Mouse (Mus musculus): ENCODE data around the gene E130116L18Rik.
"Not testable (repeated sequence)": the region's sequence is repeated elsewhere in the genome, so short reads cannot be mapped to it uniquely, and the experiment has no call there.

E130116L18Rik gene

DNA sequence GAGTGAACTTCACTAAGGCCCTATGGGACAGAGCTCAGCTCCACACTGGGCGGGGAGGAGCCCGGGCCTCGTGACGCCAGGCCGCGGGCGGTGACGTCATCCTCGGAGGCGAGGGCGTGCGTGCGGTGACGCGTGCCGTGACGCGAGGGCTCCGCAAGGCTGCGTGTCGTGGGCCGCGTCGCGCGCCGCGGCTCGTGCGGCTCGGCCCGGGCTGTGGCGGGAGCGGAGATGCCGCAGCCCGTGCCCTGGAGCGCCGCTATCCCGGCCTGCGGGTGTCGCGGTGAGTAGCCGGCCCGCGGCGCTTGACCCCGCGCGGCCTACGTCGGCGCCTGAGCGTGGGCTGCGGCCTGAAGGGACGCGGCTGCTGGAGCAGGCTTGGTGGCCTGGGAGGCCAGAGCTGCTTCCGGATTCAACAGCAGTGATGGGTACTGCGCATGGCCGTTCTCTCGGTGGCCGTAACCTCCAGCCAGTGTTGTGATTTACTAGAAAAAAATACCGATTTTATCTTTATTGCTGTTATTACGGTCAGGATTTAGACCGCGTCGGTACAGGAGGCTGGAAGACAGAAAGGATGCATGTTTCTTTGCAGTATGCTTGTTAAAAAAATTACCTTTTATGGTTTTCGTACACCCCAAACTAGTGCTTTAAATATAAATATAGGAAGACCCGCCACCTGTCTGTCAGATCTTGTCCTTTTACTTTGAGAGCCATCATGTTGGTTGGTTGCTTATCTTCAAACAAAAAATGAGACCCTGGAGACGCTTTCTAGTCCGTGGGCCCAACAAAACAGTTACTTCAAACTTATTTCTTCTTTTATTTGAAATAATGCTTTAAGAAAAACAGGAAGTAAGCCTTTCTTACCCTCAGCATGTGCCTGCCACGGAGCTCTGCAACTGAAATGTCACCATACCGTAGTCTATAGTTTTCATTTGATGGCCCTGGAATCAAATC lies at the start of gene E130116L18Rik:
Gene E130116L18Rik (minus strand): TSS at position 402 of the 951 bp plus-strand sequence.
- peak; percentile 71 to 84 for DNase-seq (ENCODE audit: low spot score in 2 of 2)

DNA sequence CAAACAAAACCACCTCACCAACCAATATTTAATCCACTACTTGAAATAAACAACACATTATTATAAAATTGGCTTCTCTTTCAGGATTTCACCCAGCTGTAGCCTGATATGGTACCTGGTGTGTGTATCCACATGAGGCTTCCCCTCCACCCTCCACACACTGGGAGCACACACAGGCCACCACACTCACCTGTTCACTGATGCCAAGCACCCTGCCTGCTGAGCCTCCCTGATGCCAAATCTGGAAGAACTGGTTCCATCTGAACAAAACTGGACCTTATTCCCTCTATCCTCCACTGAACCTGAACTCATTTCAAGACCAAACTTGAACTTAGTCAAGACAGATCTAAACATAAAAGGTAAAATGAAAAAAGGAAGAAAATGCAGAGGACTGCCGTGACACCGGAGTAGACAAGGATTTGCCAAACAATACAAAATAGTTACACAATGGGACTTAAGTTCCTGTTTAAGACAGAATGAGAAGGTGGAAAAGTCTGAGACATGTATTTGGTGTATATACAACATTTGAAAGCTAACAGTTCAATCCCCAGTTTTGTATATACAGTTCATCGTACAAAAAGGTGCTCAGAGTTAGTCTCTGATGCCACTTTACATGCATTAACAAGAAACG lies 45.4 kb upstream of the E130116L18Rik start:
- no peak for DNase-seq (ENCODE audit: low spot score in 2 of 2)

DNA sequence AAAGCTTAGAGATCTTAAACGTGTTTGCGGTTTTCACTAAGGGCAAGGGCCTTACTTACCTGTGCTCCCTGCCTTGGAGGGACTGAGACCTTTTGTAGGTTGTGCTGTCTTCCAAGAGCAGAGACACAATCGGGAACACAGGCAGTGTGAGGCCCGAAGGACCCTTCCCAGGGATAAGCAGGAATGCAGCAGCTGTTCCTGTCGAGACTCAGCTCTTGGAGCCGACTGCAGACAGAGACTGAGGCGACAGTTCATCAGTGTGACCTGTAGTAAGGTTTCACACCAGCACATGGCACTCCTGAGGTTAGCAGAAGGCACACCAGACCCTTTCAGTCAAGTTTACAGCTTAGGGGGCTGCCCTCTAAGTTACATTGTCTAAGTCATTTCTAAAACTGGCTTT lies 39.3 kb upstream of the E130116L18Rik start:
- no peak for DNase-seq (ENCODE audit: low spot score in 2 of 2)

DNA sequence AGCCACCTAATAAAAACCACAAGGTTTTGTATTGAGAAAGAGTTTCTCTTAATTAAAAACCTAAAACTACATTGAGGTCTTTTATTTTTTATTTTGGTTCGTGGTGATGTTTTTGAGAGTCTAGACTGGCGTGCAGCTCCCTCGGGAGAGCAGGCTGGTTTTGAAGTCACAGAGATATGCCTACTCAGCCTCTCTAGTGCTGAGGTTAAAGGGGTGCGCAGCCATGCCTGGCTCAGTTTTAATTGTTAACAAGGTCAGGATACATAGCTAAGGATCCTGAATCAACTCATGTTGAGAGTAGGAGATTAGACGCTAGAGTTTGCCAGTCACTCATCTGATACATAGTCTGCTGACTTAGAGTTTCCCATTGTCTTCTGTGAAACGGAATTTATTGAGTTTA lies 38.5 kb upstream of the E130116L18Rik start:
- no peak for DNase-seq (ENCODE audit: low spot score in 2 of 2)

DNA sequence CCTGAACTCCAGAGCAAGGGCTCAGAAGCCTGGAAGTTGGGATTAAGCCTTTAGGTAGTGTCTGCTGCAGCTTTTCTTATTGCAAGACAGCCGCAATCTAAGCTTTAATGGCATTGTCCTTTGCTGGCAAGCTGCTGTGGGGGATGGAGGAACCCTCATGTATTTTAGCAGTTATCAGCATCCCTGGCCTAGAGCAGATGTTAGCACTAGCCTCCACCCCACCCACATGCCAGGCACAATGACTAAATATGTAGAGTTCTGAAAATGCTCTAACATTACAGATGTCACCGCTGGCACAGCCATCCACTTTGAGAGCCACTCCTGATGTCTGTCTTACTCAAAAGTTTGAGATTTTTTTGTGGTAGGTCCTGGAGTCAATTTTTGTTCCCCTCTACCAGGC lies 33.7 kb upstream of the E130116L18Rik start:
- peak in 1 of 2 experiments; percentile 30 for DNase-seq (ENCODE audit: low spot score in 2 of 2)

DNA sequence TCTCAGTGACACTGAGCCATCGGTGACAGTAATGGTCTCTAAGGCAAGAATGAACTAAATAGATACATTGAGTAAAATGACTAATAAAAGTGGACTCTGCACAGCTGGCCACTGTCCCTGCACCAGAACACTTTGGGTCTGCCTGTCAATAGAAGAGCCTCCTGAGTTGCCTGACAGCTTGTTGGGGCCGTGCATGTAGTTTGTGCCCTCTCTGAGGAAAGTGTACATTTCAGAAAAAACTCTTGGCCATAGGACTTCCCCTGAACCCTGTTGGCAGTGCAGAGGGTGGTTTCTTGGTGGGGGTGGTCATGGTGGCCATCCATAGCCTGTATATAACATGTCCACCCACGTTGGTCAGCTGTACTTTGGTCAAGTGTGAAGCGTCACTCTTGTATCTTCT lies 31.5 kb upstream of the E130116L18Rik start:
- no peak for DNase-seq (ENCODE audit: low spot score in 2 of 2)

DNA sequence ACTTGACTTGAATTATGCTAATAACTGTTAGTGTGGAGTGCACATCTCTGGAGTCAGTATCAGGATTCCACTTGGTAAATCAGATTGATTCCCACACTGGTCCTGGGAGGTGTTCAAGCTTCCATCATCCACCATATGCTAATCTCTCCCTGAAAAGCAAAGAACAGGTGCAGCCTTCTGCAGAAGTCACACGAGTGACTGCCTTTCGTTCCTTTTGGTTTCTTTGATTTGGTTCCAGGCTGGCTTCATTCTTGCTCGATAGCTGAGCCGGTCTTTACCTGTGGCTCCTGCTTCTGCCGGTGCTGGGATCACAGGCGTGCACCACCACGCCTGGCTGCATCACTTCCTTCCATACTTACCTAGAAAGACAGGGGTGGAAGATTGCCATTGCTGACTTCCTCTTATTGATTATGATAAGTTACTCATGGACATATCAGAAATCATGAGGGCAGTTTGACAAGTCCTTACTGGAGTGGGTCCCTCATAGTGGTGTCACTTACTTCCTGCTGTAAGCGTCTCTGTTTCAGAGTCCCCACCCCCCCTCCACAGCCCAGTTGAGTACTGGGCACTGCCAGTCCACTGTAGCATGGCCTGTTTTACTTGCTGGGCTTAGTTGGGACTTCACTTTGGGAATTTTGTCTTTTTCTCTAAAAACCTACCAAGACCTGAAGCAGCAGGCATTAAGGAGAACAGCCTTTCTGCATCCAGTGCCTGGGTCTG lies 30.0 kb upstream of the E130116L18Rik start:
- DNase-seq (ENCODE audit: low spot score in 2 of 2), result no peak

DNA sequence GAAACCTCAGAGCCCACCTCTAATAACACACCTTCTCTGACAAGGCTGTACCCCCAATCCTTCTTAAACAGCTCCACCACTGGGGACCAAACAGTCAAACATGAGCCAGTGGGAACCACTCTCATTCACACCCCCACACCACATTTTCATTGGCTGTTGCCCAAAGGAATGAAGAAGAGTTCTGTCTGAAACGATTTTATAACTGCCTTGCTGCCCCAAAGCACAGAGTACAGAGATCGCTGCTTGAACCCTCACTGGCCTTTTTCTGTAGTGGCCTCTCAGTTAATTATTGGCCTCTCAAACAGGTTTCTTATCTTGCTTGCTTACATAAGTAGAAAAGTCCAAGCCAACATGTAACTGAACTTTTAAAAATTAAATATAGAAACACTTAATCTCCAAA lies 29.5 kb upstream of the E130116L18Rik start:
- DNase-seq (ENCODE audit: low spot score in 2 of 2), result no peak

DNA sequence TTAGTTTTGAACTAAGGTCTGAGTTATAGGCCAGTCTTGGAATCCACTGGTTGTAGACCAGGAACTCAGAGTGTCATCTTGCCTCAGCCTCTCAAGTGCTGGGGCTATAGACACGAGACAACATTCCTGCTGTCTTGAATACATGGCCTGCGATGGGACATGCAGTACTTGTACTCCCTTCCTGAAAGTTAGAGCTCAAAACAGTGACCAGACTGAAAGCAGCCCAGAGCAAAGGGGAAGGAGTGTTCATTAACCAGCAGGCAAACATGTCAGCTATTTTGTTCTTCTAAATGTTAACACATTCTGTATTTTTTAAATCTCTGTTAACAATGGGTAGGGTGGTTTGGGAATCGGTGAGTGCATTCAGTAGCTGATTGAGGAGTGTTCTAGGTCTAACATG lies 24.1 kb upstream of the E130116L18Rik start:
- no peak for DNase-seq (ENCODE audit: low spot score in 2 of 2)

DNA sequence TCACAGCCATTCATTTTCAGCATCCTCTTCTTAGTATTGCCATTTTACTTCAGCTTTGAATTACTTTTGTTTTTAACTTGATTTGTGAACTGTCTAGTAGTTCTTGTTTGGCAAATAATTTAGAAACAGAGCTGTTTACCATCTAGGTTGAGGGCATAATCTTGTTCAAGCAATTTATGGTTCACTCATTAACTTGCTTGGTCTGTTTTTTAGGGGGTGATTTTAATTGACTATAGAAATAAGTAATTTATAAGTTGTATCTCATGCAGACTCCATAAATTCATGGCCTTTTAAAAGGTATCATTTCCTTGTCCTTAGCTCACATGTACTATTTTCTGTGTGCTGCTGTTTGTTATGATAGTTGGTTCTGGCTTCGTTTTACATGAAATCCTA lies 23.5 kb upstream of the E130116L18Rik start:
- no peak for DNase-seq (ENCODE audit: low spot score in 2 of 2)

DNA sequence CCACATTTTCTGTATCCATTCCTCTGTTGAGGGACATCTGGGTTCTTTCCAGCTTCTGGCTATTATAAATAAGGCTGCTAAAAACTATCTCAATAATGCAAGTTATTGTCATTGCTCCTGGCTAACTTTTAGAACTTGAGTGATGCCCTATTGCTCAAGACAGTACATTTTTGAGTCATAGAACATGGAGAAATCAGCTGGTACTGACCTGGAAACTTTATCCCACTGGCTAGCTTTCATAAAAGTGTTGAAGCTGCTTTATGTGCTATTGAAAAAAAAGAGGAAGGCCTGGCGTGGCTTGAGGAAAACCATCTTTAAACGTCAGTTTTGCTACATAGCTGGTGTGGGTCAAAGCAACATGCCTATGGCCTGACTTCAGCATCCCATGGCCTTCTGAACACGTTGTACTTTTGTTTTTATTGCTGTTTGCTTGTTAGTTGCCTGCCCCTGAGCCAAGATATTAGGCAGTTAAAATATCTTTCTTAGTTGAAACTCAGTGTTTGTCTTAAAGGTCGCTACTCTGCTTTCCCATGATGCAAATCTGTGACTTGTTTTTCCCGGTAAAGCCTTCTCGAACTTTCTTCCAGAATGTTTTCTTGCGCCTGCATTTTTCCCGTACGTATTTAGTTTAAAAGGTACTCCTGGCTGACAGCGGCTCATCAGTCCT lies 23.0 kb upstream of the E130116L18Rik start:
- DNase-seq (ENCODE audit: low spot score in 2 of 2), result no peak

DNA sequence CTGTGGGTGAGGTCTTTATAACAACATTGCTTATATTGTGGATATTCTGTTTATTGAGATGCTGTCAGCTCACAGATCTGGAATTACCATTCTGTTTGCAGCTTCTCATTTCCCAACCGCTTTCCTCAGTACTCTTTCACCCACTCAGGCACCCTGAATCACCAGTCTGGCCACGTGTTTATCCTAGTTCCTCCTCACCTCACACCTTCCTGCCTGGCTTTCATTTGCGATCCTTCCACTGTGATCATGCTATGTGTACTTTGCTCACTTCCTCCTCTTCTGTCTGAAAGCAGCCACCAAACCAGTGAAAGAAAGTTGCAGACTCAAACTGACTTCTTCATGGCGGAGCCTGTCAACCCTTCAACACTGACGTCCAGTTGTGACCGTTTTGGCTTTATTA lies 20.1 kb upstream of the E130116L18Rik start:
- DNase-seq (ENCODE audit: low spot score in 2 of 2), result no peak

DNA sequence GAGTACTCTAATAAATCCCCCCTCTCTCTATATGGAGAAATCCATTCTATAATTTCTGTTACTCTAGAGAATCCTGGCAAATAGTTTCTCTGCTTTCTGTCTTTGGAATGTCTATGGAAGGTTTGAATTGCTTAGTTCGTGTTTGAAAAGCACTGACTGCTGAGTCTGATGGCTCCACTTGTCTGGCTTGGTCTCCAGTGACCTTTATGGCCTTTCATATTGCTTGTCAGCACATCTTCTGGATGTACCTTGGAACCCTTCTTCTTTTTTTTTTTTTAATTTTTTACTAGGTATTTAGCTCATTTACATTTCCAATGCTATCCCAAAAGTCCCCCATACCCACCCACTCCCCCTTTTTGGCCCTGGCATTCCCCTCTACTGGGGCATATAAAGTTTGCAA lies 1.4 kb upstream of the E130116L18Rik start:
- not testable (repeated sequence) for DNase-seq (ENCODE audit: low spot score in 2 of 2)

DNA sequence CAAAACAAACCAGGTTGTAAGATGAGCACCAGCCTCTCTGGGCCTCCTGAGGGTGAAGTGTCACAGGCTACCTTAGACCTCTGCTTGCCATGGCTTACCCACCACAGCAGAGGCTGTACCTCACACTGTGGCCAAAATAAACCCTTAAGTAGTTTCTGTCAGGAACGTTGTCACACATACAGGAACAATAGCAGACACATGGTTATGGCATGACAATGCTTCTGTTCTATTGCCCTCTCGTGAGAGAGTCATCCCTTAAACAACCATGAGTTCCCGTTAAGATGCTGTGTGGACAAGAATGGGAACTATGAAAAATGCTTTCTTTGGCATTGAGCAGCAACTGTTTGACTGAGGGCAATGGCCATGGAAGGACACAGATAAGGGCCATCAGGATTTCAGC lies 1.3 kb downstream of the E130116L18Rik start, which contains the start of gene Galnt11:
Gene Galnt11 (plus strand): TSS at position 301 of the 400 bp plus-strand sequence.
- DNase-seq (ENCODE audit: low spot score in 2 of 2), result no peak

DNA sequence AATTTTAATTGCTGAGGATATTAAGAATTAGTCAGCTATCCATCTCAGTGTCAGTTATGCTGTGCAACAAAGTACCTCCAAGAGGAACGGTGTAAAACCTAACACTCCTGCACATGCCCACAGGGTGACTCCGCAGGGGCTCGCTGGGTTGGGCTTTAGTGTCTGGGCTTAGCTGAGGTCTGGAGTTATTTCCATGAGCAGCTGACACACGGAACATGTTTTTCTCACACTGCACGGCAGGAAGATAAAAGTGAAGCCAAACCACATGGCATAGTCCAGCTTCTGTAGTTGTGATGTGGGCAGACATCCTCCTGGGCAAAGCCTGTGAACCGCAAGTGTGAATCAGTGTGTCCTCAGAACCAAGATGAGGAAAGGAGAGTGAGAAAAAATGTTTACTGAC lies 7.9 kb downstream of the E130116L18Rik start:
- DNase-seq (ENCODE audit: low spot score in 2 of 2), result no peak

DNA sequence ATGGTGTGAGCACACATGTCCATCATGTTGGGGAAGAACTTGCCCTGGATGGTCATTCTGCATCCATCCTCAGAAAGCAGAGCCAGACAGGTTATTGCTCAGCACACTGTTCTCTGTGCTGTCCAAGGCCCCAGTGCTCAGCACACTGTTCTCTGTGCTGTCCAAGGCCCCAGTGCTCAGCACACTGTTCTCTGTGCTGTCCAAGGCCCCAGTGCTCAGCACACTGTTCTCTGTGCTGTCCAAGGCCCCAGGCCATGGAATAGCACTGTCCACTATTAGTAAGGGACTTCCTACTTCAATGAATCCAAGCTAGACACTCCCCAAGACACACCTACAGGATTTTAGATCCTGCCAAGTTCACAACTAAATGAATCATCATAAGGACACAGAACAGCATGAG lies 9.7 kb downstream of the E130116L18Rik start:
- DNase-seq (ENCODE audit: low spot score in 2 of 2), result not testable (repeated sequence)

DNA sequence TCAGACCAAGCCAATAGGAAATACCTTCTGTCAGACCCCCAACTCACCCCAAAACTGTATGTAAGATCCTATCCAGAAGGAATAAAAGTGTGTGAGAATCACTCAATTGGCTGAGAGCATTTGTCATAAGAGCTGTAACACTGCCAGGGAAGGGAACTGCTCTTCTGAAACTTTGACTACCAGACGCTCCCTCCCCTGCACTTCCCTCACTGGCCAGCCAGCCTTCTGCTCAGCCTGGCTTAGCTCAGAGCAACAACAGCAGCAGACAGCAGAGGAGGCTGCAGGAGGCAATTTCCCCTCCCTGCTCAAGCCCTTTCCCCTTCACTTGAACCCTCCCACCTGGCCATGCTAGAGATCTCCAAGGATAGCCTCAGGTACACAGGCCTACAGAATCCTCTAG lies 11.1 kb downstream of the E130116L18Rik start:
- no peak for DNase-seq (ENCODE audit: low spot score in 2 of 2)

DNA sequence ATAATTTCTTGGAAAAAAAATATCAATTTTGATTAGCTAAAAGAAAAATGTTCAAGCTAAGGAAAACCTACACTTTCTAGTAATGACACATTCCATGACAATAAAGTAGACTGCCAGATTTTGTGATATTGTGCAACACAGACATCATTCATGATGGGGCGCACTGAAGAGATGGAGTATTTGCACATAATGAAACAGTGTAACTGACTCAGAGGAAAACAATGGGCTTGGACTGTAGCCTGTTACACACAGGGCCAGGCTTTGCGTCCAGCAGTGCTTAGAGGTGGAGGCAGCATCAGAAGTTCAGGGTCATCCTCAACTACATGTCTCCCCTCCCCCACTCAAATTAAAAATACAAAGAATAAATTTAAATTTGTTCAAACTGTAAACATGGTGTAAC lies 32.4 kb downstream of the E130116L18Rik start:
- DNase-seq (ENCODE audit: low spot score in 2 of 2), result no peak

DNA sequence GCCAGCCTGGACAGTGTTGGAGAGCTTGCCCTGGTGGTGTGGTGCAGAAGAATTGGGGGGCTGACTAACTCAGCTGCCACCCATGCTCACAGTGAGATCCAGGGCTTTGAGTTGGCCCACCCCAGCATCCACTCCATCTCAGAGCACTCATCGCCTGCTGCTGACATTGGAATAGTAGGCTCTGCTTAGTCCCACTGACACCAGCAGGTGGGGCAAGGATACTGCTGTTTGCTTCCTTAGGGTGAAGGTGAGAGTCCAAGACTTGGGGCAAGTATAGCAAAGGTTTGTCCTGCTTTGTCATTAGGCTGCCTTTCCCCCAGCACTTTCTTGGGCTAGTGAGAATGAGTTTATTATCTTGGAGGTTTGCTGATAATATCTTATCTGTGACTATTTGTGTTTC lies 34.2 kb downstream of the E130116L18Rik start:
- no peak for DNase-seq (ENCODE audit: low spot score in 2 of 2)

DNA sequence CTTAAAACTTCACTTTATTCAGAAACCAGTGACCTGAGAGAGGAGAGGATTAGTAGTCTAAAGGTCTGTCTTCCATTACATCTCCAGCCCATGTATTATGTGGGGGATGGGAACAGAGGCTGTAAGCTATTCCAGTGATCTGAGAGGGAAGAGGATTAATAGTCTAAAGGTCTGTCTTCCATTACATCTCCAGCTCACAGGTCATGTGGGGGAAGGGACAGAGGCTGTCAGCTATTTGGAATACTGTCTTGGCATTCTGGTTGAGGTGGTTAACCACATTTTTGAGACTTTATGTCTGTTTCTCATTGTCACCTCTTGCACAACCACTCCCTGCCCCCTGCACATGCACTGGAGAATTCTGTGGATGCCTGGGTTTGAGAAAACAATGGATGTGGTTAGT lies 35.2 kb downstream of the E130116L18Rik start:
- no peak for DNase-seq (ENCODE audit: low spot score in 2 of 2)

DNA sequence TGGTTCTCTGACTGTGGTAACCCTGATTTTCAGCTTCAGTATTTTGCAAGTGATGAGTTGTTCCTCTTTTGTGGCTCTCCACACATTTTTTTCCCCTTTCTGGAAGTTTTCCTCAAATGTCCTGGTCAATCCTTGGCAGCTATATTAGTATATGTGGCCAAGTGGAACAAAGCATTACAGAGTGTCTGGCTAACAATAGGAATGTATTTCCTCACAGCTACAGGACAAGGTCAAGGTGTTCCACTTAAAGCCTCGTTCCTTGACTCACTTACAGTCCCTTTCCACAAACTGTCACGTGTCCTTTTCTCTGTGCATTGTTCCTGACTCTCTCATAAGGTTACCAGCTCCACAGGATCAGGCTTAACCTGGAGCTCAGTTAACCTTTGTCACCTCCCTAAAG lies 38.4 kb downstream of the E130116L18Rik start:
- DNase-seq (ENCODE audit: low spot score in 2 of 2), result no peak

DNA sequence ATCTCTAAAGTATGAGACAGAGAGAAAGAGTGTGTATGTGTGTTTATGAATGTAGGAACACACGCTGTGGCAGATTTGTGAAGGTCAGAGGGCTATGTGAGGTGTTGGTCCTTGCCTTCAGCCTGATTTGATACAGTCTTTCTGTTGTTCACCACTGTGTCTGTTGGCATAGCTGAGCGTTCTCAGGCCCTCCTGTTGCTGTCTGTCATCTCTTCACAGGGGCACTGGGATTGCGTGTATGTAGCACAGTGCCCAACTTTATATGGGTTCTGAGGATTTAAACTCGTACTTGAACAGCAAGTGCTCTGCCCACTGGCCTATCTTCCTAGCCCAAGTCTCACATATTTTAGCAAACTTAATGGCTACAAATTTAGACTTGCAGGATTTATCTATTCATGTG lies 39.4 kb downstream of the E130116L18Rik start:
- DNase-seq (ENCODE audit: low spot score in 2 of 2), result no peak

All from frontal cortex, postnatal 25 days (tissue).